Mouse (Mus musculus): Measurements from ENCODE around the gene Gramd1a. TPM values are rescaled to one million over a fixed set of nuclear protein-coding genes. Genes with fewer than 3 reads are reported as not detected.

Gene Gramd1a
- polyA plus RNA-seq, 1 experiment from 2014 or later, result 51.4 TPM

GRCm38 (mm10) chr7:31110861-31111385, 44.8 kb downstream of the Gramd1a start:
- ATAC-seq (ENCODE audit: insufficient number of reproducible peaks, insufficient read depth, low FRiP score, low read depth), result no peak
- H3K4me3 ChIP-seq (ENCODE audit: control insufficient read depth in 1 of 2, insufficient read depth in 1 of 2, low read depth in 1 of 2, low read length in 2 of 2), result no peak overlapping the region
- H3K9ac ChIP-seq (ENCODE audit: low read length), result no peak overlapping the region
- H3K4me2 ChIP-seq (ENCODE audit: low read length), result no peak overlapping the region
- peaks cover 16 to 31% of the 10 kb centered on the region in 2 experiments for H3K4me1 ChIP-seq (ENCODE audit: control insufficient read depth in 2 of 2, insufficient read depth in 2 of 2, low read length in 2 of 2)
- H3K36me3 ChIP-seq (ENCODE audit: control insufficient read depth, insufficient read depth, low read length), result no peaks in the 10 kb centered on the region
- no peaks in the 10 kb centered on the region for H3K9me3 ChIP-seq (ENCODE audit: control insufficient read depth, low read length)
- 73% methylated on average over 15 of the region's 15 CpGs for whole genome bisulfite sequencing
- H3K27ac ChIP-seq (replicated peaks in 1 of 2; ENCODE audit: control insufficient read depth in 1 of 2, insufficient read depth in 1 of 2, low read depth in 2 of 2, low read length in 2 of 2), result no peak overlapping the region
- H3K27me3 ChIP-seq (ENCODE audit: control insufficient read depth, insufficient read depth, low read length), result no peaks in the 10 kb centered on the region

GRCm38 (mm10) chr7:31109796-31110195, 45.9 kb downstream of the Gramd1a start:
- no peaks in the 10 kb centered on the region for H3K36me3 ChIP-seq (ENCODE audit: control insufficient read depth, insufficient read depth, low read length)
- H3K9ac ChIP-seq (ENCODE audit: low read length), result no peak overlapping the region
- no peaks in the 10 kb centered on the region for H3K9me3 ChIP-seq (ENCODE audit: control insufficient read depth, low read length)
- H3K27ac ChIP-seq (replicated peaks in 1 of 2; ENCODE audit: control insufficient read depth in 1 of 2, insufficient read depth in 1 of 2, low read depth in 2 of 2, low read length in 2 of 2), result no peak overlapping the region
- no peak overlapping the region for H3K4me2 ChIP-seq (ENCODE audit: low read length)
- WGBS, result 77% methylated on average over 5 of the region's 5 CpGs
- H3K4me1 ChIP-seq (ENCODE audit: control insufficient read depth in 2 of 2, insufficient read depth in 2 of 2, low read length in 2 of 2), result peaks cover 10 to 24% of the 10 kb centered on the region in 2 experiments
- ATAC-seq (ENCODE audit: insufficient number of reproducible peaks, insufficient read depth, low FRiP score, low read depth), result no peak
- H3K27me3 ChIP-seq (ENCODE audit: control insufficient read depth, insufficient read depth, low read length), result no peaks in the 10 kb centered on the region
- no peak overlapping the region for H3K4me3 ChIP-seq (ENCODE audit: control insufficient read depth in 1 of 2, insufficient read depth in 1 of 2, low read depth in 1 of 2, low read length in 2 of 2)

- Histone ChIP-seq H3K36me3 (ENCODE audit: control insufficient read depth, insufficient read depth, low read length) (no peaks in the 10 kb centered on the region), H3K4me1 (ENCODE audit: control insufficient read depth in 2 of 2, insufficient read depth in 2 of 2, low read length in 2 of 2) (peaks cover 10 to 23% of the 10 kb centered on the region in 2 experiments), H3K27ac (replicated peaks in 1 of 2; ENCODE audit: control insufficient read depth in 1 of 2, insufficient read depth in 1 of 2, low read depth in 2 of 2, low read length in 2 of 2) (no peak overlapping the region), H3K9ac (ENCODE audit: low read length) (no peak overlapping the region), H3K4me3 (ENCODE audit: control insufficient read depth in 1 of 2, insufficient read depth in 1 of 2, low read depth in 1 of 2, low read length in 2 of 2) (no peak overlapping the region), H3K27me3 (ENCODE audit: control insufficient read depth, insufficient read depth, low read length) (no peaks in the 10 kb centered on the region), H3K4me2 (ENCODE audit: low read length) (no peak overlapping the region), H3K9me3 (ENCODE audit: control insufficient read depth, low read length) (no peaks in the 10 kb centered on the region)
- peak; percentile 28; the same call in 1 of the 2 replicates for ATAC-seq (ENCODE audit: insufficient number of reproducible peaks, insufficient read depth, low FRiP score, low read depth)
- 23% methylated on average over 6 of the region's 7 CpGs for WGBS
These were observed 46.6 kb downstream of the Gramd1a start for GRCm38 (mm10) chr7:31109091-31109490.

GRCm38 (mm10) chr7:31107781-31108180, 47.9 kb downstream of the Gramd1a start:
- Histone ChIP-seq H3K27ac (replicated peaks in 1 of 2; ENCODE audit: control insufficient read depth in 1 of 2, insufficient read depth in 1 of 2, low read depth in 2 of 2, low read length in 2 of 2) (no peak overlapping the region), H3K4me2 (ENCODE audit: low read length) (no peak overlapping the region), H3K9ac (ENCODE audit: low read length) (no peak overlapping the region), H3K27me3 (ENCODE audit: control insufficient read depth, insufficient read depth, low read length) (peaks cover 5% of the 10 kb centered on the region), H3K36me3 (ENCODE audit: control insufficient read depth, insufficient read depth, low read length) (no peaks in the 10 kb centered on the region), H3K4me1 (ENCODE audit: control insufficient read depth in 2 of 2, insufficient read depth in 2 of 2, low read length in 2 of 2) (peaks cover 10 to 23% of the 10 kb centered on the region in 2 experiments), H3K4me3 (ENCODE audit: control insufficient read depth in 1 of 2, insufficient read depth in 1 of 2, low read depth in 1 of 2, low read length in 2 of 2) (no peak overlapping the region), H3K9me3 (ENCODE audit: control insufficient read depth, low read length) (no peaks in the 10 kb centered on the region)
- 87% methylated on average over 11 of the region's 11 CpGs for WGBS
- ATAC-seq (ENCODE audit: insufficient number of reproducible peaks, insufficient read depth, low FRiP score, low read depth), result no peak

- ATAC-seq (ENCODE audit: insufficient number of reproducible peaks, insufficient read depth, low FRiP score, low read depth), result no peak
- 48% methylated on average over 3 of the region's 3 CpGs for WGBS
These were observed 49.5 kb downstream of the Gramd1a start for GRCm38 (mm10) chr7:31106166-31106565.

GRCm38 (mm10) chr7:31105061-31105768, 50.5 kb downstream of the Gramd1a start:
- Histone ChIP-seq H3K4me2 (ENCODE audit: low read length) (0 out of 2 replicates have a peak overlapping the region, but pooled peaks have one; percentile 11), H3K4me3 (ENCODE audit: control insufficient read depth in 1 of 2, insufficient read depth in 1 of 2, low read depth in 1 of 2, low read length in 2 of 2) (no peak overlapping the region), H3K36me3 (ENCODE audit: control insufficient read depth, insufficient read depth, low read length) (no peaks in the 10 kb centered on the region), H3K9me3 (ENCODE audit: control insufficient read depth, low read length) (no peaks in the 10 kb centered on the region), H3K27ac (replicated peaks in 1 of 2; ENCODE audit: control insufficient read depth in 1 of 2, insufficient read depth in 1 of 2, low read depth in 2 of 2, low read length in 2 of 2) (peak overlapping the region; percentile 39 to 53; a peak in 3 of 4 replicates), H3K4me1 (ENCODE audit: control insufficient read depth in 2 of 2, insufficient read depth in 2 of 2, low read length in 2 of 2) (peaks cover 8 to 15% of the 10 kb centered on the region in 2 experiments), H3K27me3 (ENCODE audit: control insufficient read depth, insufficient read depth, low read length) (peaks cover 13% of the 10 kb centered on the region), H3K9ac (ENCODE audit: low read length) (peak overlapping the region; percentile 34; the same call in 1 of the 2 replicates)
- ATAC-seq (ENCODE audit: insufficient number of reproducible peaks, insufficient read depth, low FRiP score, low read depth), result no peak
- 29% methylated on average over 15 of the region's 15 CpGs for WGBS

More at GRCm38 (mm10) chr7:31106166-31106565, 49.5 kb downstream of the Gramd1a start:
- Histone ChIP-seq H3K4me1 (ENCODE audit: control insufficient read depth in 2 of 2, insufficient read depth in 2 of 2, low read length in 2 of 2) (peaks cover 8 to 16% of the 10 kb centered on the region in 2 experiments), H3K27ac (replicated peaks in 1 of 2; ENCODE audit: control insufficient read depth in 1 of 2, insufficient read depth in 1 of 2, low read depth in 2 of 2, low read length in 2 of 2) (no peak overlapping the region), H3K36me3 (ENCODE audit: control insufficient read depth, insufficient read depth, low read length) (no peaks in the 10 kb centered on the region), H3K4me3 (ENCODE audit: control insufficient read depth in 1 of 2, insufficient read depth in 1 of 2, low read depth in 1 of 2, low read length in 2 of 2) (no peak overlapping the region), H3K4me2 (ENCODE audit: low read length) (no peak overlapping the region), H3K27me3 (ENCODE audit: control insufficient read depth, insufficient read depth, low read length) (peaks cover 13% of the 10 kb centered on the region), H3K9ac (ENCODE audit: low read length) (no peak overlapping the region), H3K9me3 (ENCODE audit: control insufficient read depth, low read length) (no peaks in the 10 kb centered on the region)

GRCm38 (mm10) chr7:31100786-31101185, 54.9 kb downstream of the Gramd1a start:
- 53% methylated on average over 14 of the region's 14 CpGs for WGBS

More at GRCm38 (mm10) chr7:31100786-31101185, 54.9 kb downstream of the Gramd1a start:
- peaks cover 5 to 7% of the 10 kb centered on the region in 2 experiments; a peak in 3 of 4 replicates for H3K4me1 ChIP-seq (ENCODE audit: control insufficient read depth in 2 of 2, insufficient read depth in 2 of 2, low read length in 2 of 2)
- no peak overlapping the region for H3K4me2 ChIP-seq (ENCODE audit: low read length)
- no peak overlapping the region for H3K27ac ChIP-seq (replicated peaks in 1 of 2; ENCODE audit: control insufficient read depth in 1 of 2, insufficient read depth in 1 of 2, low read depth in 2 of 2, low read length in 2 of 2)
- no peak for ATAC-seq (ENCODE audit: insufficient number of reproducible peaks, insufficient read depth, low FRiP score, low read depth)
- no peaks in the 10 kb centered on the region for H3K36me3 ChIP-seq (ENCODE audit: control insufficient read depth, insufficient read depth, low read length)
- no peak overlapping the region for H3K4me3 ChIP-seq (ENCODE audit: control insufficient read depth in 1 of 2, insufficient read depth in 1 of 2, low read depth in 1 of 2, low read length in 2 of 2)
- H3K9ac ChIP-seq (ENCODE audit: low read length), result no peak overlapping the region
- H3K27me3 ChIP-seq (ENCODE audit: control insufficient read depth, insufficient read depth, low read length), result peaks cover 13% of the 10 kb centered on the region
- H3K9me3 ChIP-seq (ENCODE audit: control insufficient read depth, low read length), result no peaks in the 10 kb centered on the region

Data from heart, embryonic 14.5 days (tissue).